Mouse (Mus musculus): Measurements from ENCODE around the gene Lrmp. TPM values are rescaled to one million over a fixed set of nuclear protein-coding genes. Genes with fewer than 3 reads are reported as not detected.

The Lrmp gene
- polyA plus RNA-seq, 1 experiment from 2014 or later = 15.2 TPM

DNA sequence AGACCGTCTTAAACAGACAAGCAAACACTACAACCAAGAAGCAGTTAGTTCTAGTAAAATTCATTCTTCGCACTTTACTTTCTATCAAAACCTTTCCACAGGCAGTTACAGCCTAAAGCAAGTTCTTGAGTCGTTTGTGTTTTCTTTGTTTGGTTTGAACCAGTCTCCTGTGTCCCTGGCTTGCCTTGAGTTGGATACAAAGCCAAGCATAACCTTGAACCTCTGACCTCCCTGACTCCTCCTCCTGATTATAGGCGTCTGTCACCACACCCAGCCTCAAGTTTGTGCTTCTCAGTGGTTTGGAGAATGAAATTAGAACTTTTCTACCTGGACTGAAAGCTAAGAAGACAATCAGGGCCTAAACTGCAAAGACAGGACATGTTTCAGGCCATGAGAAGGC, 21.0 kb upstream of the Lrmp start:
- TF ChIP-seq EP300 (optimal IDR thresholded peaks at IDR 0.05) = no peak
- TF ChIP-seq CTCF (IDR thresholded peaks at IDR 0.05; ENCODE audit: low read depth) = no peak
- H3K27me3 ChIP-seq (ENCODE audit: control insufficient read depth, insufficient read depth, low read length) = no peaks in the 10 kb centered on the region
- WGBS = 63% methylated on average over 4 of the region's 4 CpGs

DNA sequence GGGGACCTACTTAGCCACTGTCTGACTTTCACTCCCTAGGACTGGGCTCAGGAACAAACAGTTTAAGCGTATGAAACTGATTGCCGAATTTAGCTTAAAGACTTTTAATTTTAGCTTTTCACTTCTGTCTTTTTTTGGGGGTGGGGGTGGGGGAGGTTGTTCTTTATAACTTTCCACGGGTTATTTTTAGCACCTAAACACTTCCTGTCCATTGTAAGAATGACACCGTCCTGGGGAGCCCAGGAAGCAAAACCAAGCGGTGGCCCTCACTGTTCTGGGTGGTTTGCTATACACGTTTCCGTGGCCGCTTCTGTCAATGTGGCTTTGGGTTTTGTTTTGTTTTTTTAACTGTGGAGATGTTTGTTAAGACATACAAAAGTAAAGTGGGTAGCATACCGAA, 14.5 kb upstream of the Lrmp start:
- TF ChIP-seq CTCF (IDR thresholded peaks at IDR 0.05; ENCODE audit: low read depth) (no peak), EP300 (optimal IDR thresholded peaks at IDR 0.05) (no peak)
- H3K4me2 ChIP-seq (replicated peaks; ENCODE audit: low read depth) = no peak overlapping the region
- WGBS = 59% methylated on average over 9 of the region's 9 CpGs
- no peak overlapping the region for H3K27ac ChIP-seq (replicated peaks)
- H3K4me3 ChIP-seq (ENCODE audit: low read depth, low read length) = no peak overlapping the region
- H3K9ac ChIP-seq (ENCODE audit: low read length) = no peak overlapping the region
- no peaks in the 10 kb centered on the region for H3K9me3 ChIP-seq (ENCODE audit: control insufficient read depth, low read length)
- DNase-seq (ENCODE audit: low spot score) (no peak), ATAC-seq (ENCODE audit: low FRiP score, low TSS enrichment) (no peak)
- no peaks in the 10 kb centered on the region for H3K36me3 ChIP-seq (ENCODE audit: control insufficient read depth, insufficient read depth, low read length)
- no peaks in the 10 kb centered on the region for H3K27me3 ChIP-seq (ENCODE audit: control insufficient read depth, insufficient read depth, low read length)
- no peaks in the 10 kb centered on the region for H3K4me1 ChIP-seq (replicated peaks; ENCODE audit: control insufficient read depth, insufficient read depth)

More for the DNA sequence above, 21.0 kb upstream of the Lrmp start:
- Histone ChIP-seq H3K9ac (ENCODE audit: low read length) (no peak overlapping the region), H3K4me3 (ENCODE audit: low read depth, low read length) (no peak overlapping the region), H3K9me3 (ENCODE audit: control insufficient read depth, low read length) (no peaks in the 10 kb centered on the region), H3K36me3 (ENCODE audit: control insufficient read depth, insufficient read depth, low read length) (no peaks in the 10 kb centered on the region), H3K4me2 (replicated peaks; ENCODE audit: low read depth) (no peak overlapping the region), H3K4me1 (replicated peaks; ENCODE audit: control insufficient read depth, insufficient read depth) (no peaks in the 10 kb centered on the region), H3K27ac (replicated peaks) (no peak overlapping the region)
- DNase-seq (ENCODE audit: low spot score) (no peak), ATAC-seq (ENCODE audit: low FRiP score, low TSS enrichment) (no peak)

DNA sequence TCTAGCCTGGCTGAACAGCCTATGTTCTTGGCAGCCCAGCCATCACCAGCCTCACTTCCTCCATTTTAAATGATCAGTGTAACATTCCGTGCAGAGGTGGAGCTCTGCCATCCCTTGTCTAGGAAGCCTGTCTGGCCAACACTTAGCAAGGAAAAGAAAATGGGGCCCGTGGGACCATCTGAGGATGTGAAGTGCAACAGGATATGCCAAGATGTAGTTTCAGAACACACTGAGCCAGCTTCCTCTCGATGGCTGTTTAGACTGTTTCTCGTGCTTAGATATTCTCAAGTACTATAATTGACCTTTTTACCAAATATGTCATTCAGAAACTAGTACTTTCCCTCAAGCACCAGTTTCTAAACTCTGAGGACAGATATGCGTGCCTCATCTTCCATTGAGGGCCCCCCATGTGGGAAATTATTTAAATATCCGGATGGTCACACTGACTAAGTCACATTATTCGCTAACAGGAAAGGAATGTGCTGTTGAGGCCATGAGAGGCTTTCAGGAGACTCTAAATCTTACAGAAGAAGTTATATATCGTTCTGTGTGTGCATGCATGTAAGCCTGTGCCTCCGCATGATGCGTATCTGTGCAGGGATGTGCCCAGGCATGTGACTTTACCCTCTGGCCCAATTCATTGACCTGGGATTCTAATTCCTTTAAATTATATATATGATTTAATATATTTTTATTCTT, 11.1 kb upstream of the Lrmp start:
- no peak for DNase-seq (ENCODE audit: low spot score)
- ATAC-seq (ENCODE audit: low FRiP score, low TSS enrichment) = no peak
- H3K36me3 ChIP-seq (ENCODE audit: control insufficient read depth, insufficient read depth, low read length) = no peaks in the 10 kb centered on the region
- no peak overlapping the region for H3K4me2 ChIP-seq (replicated peaks; ENCODE audit: low read depth)
- no peak overlapping the region for H3K4me3 ChIP-seq (ENCODE audit: low read depth, low read length)
- no peaks in the 10 kb centered on the region for H3K27me3 ChIP-seq (ENCODE audit: control insufficient read depth, insufficient read depth, low read length)
- no peaks in the 10 kb centered on the region for H3K9me3 ChIP-seq (ENCODE audit: control insufficient read depth, low read length)
- no peak overlapping the region for H3K27ac ChIP-seq (replicated peaks)
- 58% methylated on average over 10 of the region's 10 CpGs for WGBS
- no peak overlapping the region for H3K9ac ChIP-seq (ENCODE audit: low read length)
- TF ChIP-seq CTCF (IDR thresholded peaks at IDR 0.05; ENCODE audit: low read depth) (no peak), EP300 (optimal IDR thresholded peaks at IDR 0.05) (no peak)
- no peaks in the 10 kb centered on the region for H3K4me1 ChIP-seq (replicated peaks; ENCODE audit: control insufficient read depth, insufficient read depth)

DNA sequence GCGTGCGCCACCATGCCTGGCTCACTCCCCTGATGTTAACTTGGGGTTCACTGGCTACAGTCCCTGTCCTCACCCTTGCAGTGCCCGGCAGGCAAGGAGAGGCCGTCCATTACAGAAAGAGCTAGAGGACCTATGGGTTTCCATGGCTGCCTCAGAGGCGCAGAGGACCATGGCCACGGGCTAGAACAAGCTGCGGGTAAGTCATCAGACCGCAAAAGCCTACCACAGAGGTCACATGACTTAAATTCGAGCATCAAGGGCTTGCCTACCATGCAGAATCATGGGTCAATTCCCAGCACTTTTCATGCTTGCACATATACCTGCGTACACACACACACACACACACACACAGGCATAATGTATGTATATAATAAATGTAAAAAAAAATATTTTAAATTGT, 10.0 kb upstream of the Lrmp start:
- H3K4me1 ChIP-seq (replicated peaks; ENCODE audit: control insufficient read depth, insufficient read depth) = no peaks in the 10 kb centered on the region
- no peak overlapping the region for H3K4me2 ChIP-seq (replicated peaks; ENCODE audit: low read depth)
- no peak for TF ChIP-seq CTCF (IDR thresholded peaks at IDR 0.05; ENCODE audit: low read depth)
- no peak for TF ChIP-seq EP300 (optimal IDR thresholded peaks at IDR 0.05)
- DNase-seq (ENCODE audit: low spot score) (no peak), ATAC-seq (ENCODE audit: low FRiP score, low TSS enrichment) (no peak)
- H3K9ac ChIP-seq (ENCODE audit: low read length) = no peak overlapping the region
- H3K36me3 ChIP-seq (ENCODE audit: control insufficient read depth, insufficient read depth, low read length) = no peaks in the 10 kb centered on the region
- H3K9me3 ChIP-seq (ENCODE audit: control insufficient read depth, low read length) = no peaks in the 10 kb centered on the region
- no peak overlapping the region for H3K4me3 ChIP-seq (ENCODE audit: low read depth, low read length)
- H3K27me3 ChIP-seq (ENCODE audit: control insufficient read depth, insufficient read depth, low read length) = no peaks in the 10 kb centered on the region
- WGBS = 95% methylated on average over 10 of the region's 10 CpGs
- H3K27ac ChIP-seq (replicated peaks) = no peak overlapping the region

DNA sequence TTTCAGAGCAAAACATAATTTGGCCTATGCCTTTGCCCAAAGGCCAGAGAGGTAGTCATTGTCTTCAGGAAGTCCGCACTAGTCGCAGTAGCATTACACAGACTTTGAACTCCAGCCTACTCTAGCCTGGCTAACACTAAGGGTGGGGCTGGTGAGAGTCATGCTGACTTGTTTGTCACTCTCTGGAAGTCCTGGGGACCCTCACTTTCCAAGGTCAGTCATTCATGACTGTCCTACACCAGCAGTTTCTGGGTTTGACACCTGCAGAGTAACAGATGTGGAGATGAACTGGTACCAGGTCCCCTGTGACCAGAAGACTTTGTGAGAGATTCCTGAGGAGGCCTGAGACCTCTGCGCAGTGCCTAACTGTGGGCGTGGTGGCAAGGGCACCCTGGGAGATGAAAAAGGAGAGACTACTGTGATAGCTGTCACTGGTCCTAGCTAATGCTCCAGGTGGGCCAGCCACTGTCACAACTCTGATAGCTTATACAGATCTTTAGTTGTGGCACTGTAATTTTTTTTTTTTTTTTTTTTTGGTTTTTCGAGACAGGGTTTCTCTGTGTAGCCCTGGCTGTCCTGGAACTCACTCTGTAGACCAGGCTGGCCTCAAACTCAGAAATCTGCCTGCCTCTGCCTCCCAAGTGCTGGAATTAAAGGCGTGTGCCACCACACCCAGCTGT, 9.2 kb upstream of the Lrmp start:
- Histone ChIP-seq H3K9ac (ENCODE audit: low read length) (no peak overlapping the region), H3K9me3 (ENCODE audit: control insufficient read depth, low read length) (no peaks in the 10 kb centered on the region), H3K36me3 (ENCODE audit: control insufficient read depth, insufficient read depth, low read length) (no peaks in the 10 kb centered on the region), H3K27ac (replicated peaks) (no peak overlapping the region), H3K4me2 (replicated peaks; ENCODE audit: low read depth) (no peak overlapping the region), H3K27me3 (ENCODE audit: control insufficient read depth, insufficient read depth, low read length) (no peaks in the 10 kb centered on the region), H3K4me1 (replicated peaks; ENCODE audit: control insufficient read depth, insufficient read depth) (no peaks in the 10 kb centered on the region), H3K4me3 (ENCODE audit: low read depth, low read length) (no peak overlapping the region)
- no peak for DNase-seq (ENCODE audit: low spot score)
- peak; percentile 82 for ATAC-seq (ENCODE audit: low FRiP score, low TSS enrichment)
- 85% methylated on average over 5 of the region's 6 CpGs for WGBS
- TF ChIP-seq EP300 (optimal IDR thresholded peaks at IDR 0.05) (no peak), CTCF (IDR thresholded peaks at IDR 0.05; ENCODE audit: low read depth) (no peak)

DNA sequence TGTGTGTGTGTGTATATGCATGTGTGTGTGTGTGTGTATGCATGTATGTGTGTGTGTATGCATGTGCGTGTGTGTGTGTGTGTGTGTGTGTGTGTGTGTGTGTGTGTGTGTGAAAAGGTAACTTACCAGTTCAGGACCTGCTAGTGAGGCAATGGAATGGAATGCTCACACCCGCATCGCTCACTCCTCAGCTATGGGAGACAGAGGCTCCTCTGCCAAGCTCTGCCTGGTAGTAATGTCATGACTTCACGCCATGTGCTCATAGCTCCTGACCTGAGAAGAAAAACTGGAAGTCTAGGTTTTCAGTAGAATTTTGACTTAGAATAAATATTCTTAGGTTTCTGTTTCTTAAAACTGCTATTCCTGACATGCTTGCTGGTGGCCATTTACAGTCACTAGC, 4.7 kb upstream of the Lrmp start:
- WGBS = 81% methylated on average over 4 of the region's 4 CpGs
- H3K4me2 ChIP-seq (replicated peaks; ENCODE audit: low read depth) = no peak overlapping the region
- H3K9me3 ChIP-seq (ENCODE audit: control insufficient read depth, low read length) = no peaks in the 10 kb centered on the region
- H3K4me3 ChIP-seq (ENCODE audit: low read depth, low read length) = no peak overlapping the region
- no peak overlapping the region for H3K27ac ChIP-seq (replicated peaks)
- DNase-seq (ENCODE audit: low spot score) (no peak), ATAC-seq (ENCODE audit: low FRiP score, low TSS enrichment) (no peak)
- H3K27me3 ChIP-seq (ENCODE audit: control insufficient read depth, insufficient read depth, low read length) = no peaks in the 10 kb centered on the region
- H3K9ac ChIP-seq (ENCODE audit: low read length) = no peak overlapping the region
- H3K36me3 ChIP-seq (ENCODE audit: control insufficient read depth, insufficient read depth, low read length) = no peaks in the 10 kb centered on the region
- H3K4me1 ChIP-seq (replicated peaks; ENCODE audit: control insufficient read depth, insufficient read depth) = no peaks in the 10 kb centered on the region
- TF ChIP-seq EP300 (optimal IDR thresholded peaks at IDR 0.05) (no peak), CTCF (IDR thresholded peaks at IDR 0.05; ENCODE audit: low read depth) (no peak)

Measured in stomach, postnatal 0 days (tissue).